Mouse (Mus musculus) lung, postnatal 25 days (tissue): ENCODE measurements around the gene Gimap9.

Source experiments
- DNase-seq: peaks from one replicate; pipeline ENCODE4 v3.0.0; 2022; ENCODE audit warnings: low spot score

Gimap9 gene

DNA sequence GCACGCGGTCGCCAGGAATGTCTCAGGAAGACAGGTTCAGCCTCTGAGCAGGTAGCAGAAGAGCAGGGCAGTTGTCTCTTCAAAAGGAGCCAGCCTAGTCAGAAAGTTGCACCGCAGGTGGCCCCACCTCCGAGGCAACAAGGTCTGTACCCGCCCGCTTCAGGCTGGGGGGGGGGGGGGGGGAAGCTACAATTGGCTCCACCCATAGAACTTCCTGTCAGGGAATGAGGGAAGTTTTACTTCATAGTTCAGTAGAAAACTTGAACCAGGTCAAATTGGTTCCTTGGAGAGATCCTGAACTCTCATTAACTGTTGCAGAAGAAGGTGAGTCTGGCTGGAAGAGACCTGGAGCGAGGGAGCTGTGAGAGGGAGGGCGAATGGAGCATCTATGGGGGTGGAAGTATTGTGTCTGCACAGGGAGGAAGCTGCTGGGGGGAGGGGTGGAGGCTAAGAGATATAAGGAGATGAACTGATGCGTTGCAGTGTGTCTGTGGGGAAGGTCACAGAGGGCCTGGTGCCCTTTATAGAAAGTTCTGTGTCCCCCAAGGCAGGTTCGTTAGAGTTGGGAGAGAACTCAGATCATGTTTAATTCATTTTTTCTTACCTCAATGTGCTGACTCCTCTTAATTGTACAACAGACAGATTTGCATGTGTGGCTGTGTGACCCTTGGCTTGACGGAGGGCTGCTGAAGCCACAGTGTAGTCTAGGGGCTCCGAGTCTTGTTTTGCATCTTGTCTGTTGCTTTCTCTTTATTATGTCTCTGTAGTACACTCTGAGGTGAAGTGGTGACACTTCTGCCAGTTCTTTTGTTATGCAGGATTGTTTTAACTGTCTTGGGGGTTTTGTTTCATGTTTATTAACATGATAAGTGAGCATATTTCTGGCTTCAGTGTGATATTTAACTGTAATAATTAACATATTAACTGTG, at the start of gene Gimap9:
TSS of gene Gimap9 (plus strand) at position 199 of the 929 bp plus-strand sequence.
- DNase-seq: peak; percentile 74

DNA sequence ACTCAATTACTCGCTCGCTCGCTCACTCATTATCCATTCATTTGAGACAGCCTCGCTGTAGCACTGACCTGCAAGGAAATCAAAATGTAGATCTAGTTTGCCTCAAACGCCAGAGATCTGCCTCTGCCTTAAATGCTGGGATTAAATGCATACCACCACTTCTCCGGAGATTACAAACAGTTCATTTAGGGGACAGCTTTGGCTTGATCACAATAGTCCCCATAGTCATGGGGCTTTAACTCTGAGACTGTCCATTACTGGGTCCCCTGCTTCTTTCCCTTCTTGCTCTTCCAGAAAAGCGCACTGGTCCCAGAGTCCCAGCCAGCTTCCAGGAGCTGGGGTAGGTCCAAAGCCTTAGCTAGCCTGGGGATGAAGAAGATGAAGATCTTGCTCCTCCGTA, 49.5 kb upstream of the Gimap9 start, which contains the start of gene AI854703:
TSS of gene AI854703 (plus strand) at position 301 of the 400 bp plus-strand sequence.
- DNase-seq: no peak

DNA sequence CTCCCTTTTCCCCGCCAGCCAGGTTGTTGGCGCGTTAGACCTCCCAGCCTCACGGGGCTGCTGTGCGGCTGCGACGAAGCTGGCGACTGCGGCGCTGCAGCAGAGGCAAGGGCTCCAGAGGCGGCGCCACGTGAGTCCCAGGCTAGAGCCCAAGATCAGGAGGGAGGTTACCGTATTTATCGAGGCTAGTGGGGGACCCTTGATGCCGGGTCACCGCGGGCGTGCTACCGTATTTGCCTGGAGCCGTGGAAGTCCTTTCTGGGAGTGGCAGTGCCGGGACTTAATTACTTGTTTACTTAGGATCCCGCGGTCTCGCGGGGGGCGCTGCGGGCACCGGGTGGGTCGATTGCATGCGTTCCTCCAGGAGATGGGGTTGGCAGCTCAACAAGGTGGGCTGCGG, 48.9 kb upstream of the Gimap9 start:
- DNase-seq: no peak

DNA sequence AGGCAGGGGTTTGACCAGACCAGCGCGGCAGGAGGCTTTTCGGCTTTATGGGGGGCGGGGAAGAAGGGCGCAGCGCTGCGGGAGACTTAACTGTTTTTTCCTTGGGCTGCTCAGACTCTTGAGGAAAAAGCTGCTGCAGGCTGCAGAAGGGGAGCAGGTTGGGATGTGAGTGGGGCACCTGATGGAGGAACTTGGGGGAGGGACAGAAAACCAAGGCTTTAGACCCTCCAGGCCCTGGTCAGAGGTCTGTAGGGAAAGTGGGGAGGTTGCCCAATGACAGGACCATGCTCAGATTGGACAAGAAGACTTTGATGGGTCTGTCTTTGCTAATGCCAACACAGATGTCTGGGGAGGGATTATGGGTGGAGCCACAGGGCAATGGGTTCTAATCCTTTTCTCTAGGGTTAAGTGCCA, 48.4 kb upstream of the Gimap9 start:
- no peak for DNase-seq

GRCm38 (mm10) chr6:48628377-48628776, 47.6 kb upstream of the Gimap9 start:
- no peak for DNase-seq

GRCm38 (mm10) chr6:48628808-48629660, 46.9 kb upstream of the Gimap9 start:
- DNase-seq: no peak

GRCm38 (mm10) chr6:48629661-48630034, 46.3 kb upstream of the Gimap9 start:
- no peak for DNase-seq

DNA sequence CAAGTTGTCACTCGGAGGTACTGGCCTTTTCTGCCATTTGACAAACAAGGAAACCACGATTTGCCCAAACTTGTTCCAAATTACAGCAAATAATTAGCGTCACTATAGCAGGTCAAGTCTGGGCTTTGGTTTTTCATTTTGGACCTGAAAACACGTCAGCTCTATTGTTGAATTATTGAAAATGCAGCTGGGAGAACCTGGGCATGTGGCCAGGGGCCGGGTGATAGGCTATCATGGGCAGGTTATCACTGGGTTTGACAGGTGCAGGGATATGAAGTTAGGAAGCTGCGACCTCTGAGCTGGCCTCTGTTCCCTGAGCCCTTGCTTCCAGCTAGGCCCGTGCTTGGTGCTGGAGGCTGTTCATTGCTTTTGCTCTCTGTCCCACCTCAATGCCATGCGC, 45.1 kb upstream of the Gimap9 start:
- DNase-seq: no peak

DNA sequence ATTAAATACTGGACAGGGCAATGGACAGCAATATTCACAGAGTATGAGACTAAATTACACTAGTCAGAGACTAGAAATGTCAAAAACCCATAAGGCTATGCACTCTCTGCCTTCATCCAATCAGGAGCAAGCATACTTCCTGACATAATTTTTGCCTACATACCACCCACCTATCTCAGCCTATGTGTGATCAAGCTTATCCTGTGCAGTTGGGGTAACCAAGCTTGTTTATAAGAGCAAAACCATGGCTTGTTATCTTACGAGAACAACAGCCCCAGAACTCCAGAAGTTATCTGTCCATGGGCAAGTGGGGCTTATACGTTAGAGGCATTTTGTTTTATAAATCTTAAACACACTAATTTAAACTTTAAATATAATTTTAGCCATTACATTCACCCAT, 40.8 kb upstream of the Gimap9 start:
- DNase-seq: no peak

GRCm38 (mm10) chr6:48636515-48636914, 39.4 kb upstream of the Gimap9 start:
- no peak for DNase-seq

DNA sequence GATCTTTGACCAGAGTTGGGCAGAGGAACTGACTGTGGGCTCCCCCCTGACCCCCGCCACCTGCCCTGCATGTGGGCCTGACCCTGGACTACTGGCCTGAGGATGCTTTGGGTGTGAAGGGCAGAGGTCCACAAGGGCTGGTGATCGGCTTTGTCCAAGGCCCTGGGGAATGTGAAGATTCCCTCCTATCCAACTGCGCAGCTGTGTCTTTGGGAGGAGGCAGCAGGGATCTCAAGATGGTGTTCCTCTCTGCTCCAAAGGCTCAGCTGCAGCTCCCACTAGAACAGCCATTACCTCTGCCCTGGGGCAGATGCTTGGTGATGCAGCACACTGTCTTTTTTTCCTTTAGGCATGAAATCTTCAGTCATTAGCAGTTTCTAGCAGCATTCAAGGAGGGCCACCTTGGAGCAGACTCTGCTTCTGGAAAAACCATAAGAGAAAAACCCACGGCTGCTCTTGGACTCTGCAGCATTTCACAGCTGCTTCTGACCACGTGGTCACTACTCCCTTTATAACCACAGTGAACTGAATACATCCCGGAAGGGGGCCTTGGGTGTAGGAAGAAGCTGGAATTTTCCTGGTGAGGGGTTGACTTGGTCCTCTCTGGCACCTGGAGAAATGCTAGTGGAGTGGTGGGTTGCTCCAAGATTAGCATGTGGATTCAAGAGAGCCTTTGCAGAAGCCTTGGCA, 38.0 kb upstream of the Gimap9 start:
- no peak for DNase-seq

DNA sequence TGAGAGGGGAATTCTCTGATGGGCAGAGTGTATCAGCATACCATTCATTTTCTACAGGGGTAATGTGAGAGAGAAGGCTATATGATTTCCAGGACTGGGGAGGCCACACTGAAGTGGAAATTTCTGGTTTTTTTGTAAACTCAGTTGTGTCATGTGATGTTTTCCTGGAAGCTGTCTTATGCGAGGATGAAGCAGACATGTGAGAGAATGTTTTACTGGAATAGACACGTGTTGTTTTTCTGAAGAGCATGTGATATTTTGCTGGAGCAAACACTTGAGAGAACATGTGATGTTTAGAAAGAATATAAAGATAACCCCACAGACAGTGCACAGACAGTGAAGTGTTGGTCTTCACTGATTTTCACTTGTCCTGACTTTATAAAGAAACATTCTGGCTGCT, 37.4 kb upstream of the Gimap9 start:
- DNase-seq: no peak

DNA sequence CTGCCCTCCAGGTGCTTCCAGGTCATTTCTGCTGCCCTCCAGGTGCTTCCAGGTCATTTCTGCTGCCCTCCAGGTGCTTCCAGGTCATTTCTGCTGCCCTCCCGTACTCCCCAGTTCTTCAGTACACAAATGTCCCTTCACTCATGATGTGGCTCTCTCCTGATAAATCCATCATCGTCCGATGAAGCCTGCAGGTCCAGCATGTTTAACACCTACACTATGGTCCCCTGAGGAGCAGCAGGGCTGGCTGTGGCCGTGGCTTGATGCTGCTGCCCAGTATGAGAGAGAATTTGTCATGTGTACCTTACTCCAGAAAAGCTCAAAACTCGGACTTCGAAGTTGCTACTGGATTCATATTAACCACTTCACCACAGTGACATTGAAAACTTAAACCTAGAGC, 34.5 kb upstream of the Gimap9 start:
- no peak for DNase-seq

GRCm38 (mm10) chr6:48642764-48643292, 33.1 kb upstream of the Gimap9 start:
- DNase-seq: peak; percentile 53

GRCm38 (mm10) chr6:48645660-48646308, 30.1 kb upstream of the Gimap9 start:
- DNase-seq: peak; percentile 79

GRCm38 (mm10) chr6:48646309-48646690, 29.6 kb upstream of the Gimap9 start:
- DNase-seq: no peak

- peak; percentile 85 for DNase-seq
Observed at GRCm38 (mm10) chr6:48646995-48647394, 28.9 kb upstream of the Gimap9 start, which contains the start of gene Gimap8. TSS of gene Gimap8 (plus strand) at chr6:48647234.

DNA sequence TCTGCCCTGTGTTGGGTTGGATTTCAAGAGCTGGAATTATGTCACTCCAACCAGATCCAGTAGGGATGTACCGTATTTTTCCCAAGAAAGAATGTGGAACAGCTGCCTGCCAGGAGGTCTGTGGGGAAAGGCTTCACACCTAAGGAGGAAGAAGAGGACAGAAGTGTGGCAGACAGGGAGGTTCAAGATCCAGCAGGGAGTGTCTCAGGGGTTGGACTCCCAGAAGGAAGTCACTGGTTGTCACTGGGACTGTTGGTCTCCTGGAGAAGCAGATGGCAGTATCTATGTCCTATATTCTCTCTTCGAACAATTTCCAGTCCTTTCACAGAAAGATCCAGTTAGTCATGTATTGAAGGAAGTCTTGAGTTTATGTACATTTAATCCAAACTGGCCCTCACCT, 28.3 kb upstream of the Gimap9 start:
- DNase-seq: no peak

GRCm38 (mm10) chr6:48648779-48649178, 27.1 kb upstream of the Gimap9 start:
- DNase-seq: no peak

GRCm38 (mm10) chr6:48650041-48650440, 25.9 kb upstream of the Gimap9 start:
- DNase-seq: no peak

GRCm38 (mm10) chr6:48658721-48659120, 17.2 kb upstream of the Gimap9 start:
- DNase-seq: no peak
